Mouse (Mus musculus): Measurements from ENCODE around the gene Med13l. TPM values are rescaled to one million over a fixed set of nuclear protein-coding genes. Genes with fewer than 3 reads are reported as not detected.

The Med13l gene
- polyA plus RNA-seq, 1 experiment, result 10.7 TPM

- 91% methylated on average over 4 of the region's 4 CpGs for WGBS
- no peaks in the 10 kb centered on the region for H3K4me1 ChIP-seq (ENCODE audit: control insufficient read depth, insufficient read depth, low read length)
- no peaks in the 10 kb centered on the region for H3K27me3 ChIP-seq (replicated peaks; ENCODE audit: control insufficient read depth, insufficient read depth, low read length)
- H3K36me3 ChIP-seq (ENCODE audit: control insufficient read depth, insufficient read depth, low read length), result peaks cover 1% of the 10 kb centered on the region
- H3K4me3 ChIP-seq (ENCODE audit: insufficient read depth, low read depth, low read length), result no peak overlapping the region
- DNase-seq, result no peak
- no peak for TF ChIP-seq POLR2A (IDR thresholded peaks at IDR 0.05; ENCODE audit: low read depth, low read length)
- TF ChIP-seq CTCF (conservative IDR thresholded peaks at IDR 0.05; ENCODE audit: insufficient read depth, insufficient read length, low read depth, low read length), result no peak
- no peak overlapping the region for H3K27ac ChIP-seq (ENCODE audit: insufficient read depth, low read depth, low read length)
Observed at GRCm38 (mm10) chr5:118754191-118754759, 193.8 kb downstream of the Med13l start.

GRCm38 (mm10) chr5:118756078-118756477 is 195.6 kb downstream of the Med13l start:
- H3K36me3 ChIP-seq (ENCODE audit: control insufficient read depth, insufficient read depth, low read length), result no peaks in the 10 kb centered on the region; the same call in none of the 2 replicates
- H3K27me3 ChIP-seq (replicated peaks; ENCODE audit: control insufficient read depth, insufficient read depth, low read length), result no peaks in the 10 kb centered on the region
- 53% methylated on average over 2 of the region's 2 CpGs for WGBS
- DNase-seq, result peak; percentile 13
- no peaks in the 10 kb centered on the region for H3K4me1 ChIP-seq (ENCODE audit: control insufficient read depth, insufficient read depth, low read length)
- no peak overlapping the region for H3K27ac ChIP-seq (ENCODE audit: insufficient read depth, low read depth, low read length)
- TF ChIP-seq CTCF (conservative IDR thresholded peaks at IDR 0.05; ENCODE audit: insufficient read depth, insufficient read length, low read depth, low read length), result no peak; the same call in 1 of the 2 replicates
- TF ChIP-seq POLR2A (IDR thresholded peaks at IDR 0.05; ENCODE audit: low read depth, low read length), result no peak
- no peak overlapping the region for H3K4me3 ChIP-seq (ENCODE audit: insufficient read depth, low read depth, low read length)

- 57% methylated on average over 17 of the region's 17 CpGs for WGBS
- Histone ChIP-seq H3K27me3 (replicated peaks; ENCODE audit: control insufficient read depth, insufficient read depth, low read length) (no peaks in the 10 kb centered on the region), H3K27ac (ENCODE audit: insufficient read depth, low read depth, low read length) (no peak overlapping the region), H3K4me3 (ENCODE audit: insufficient read depth, low read depth, low read length) (no peak overlapping the region), H3K36me3 (ENCODE audit: control insufficient read depth, insufficient read depth, low read length) (no peaks in the 10 kb centered on the region; the same call in none of the 2 replicates), H3K4me1 (ENCODE audit: control insufficient read depth, insufficient read depth, low read length) (no peaks in the 10 kb centered on the region)
- no peak for TF ChIP-seq CTCF (conservative IDR thresholded peaks at IDR 0.05; ENCODE audit: insufficient read depth, insufficient read length, low read depth, low read length)
- no peak for TF ChIP-seq POLR2A (IDR thresholded peaks at IDR 0.05; ENCODE audit: low read depth, low read length)
- peak; percentile 77 for DNase-seq
Observed at GRCm38 (mm10) chr5:118757396-118758301, 197.2 kb downstream of the Med13l start.

- Histone ChIP-seq H3K27me3 (replicated peaks; ENCODE audit: control insufficient read depth, insufficient read depth, low read length) (no peaks in the 10 kb centered on the region), H3K36me3 (ENCODE audit: control insufficient read depth, insufficient read depth, low read length) (no peaks in the 10 kb centered on the region; the same call in none of the 2 replicates), H3K4me3 (ENCODE audit: insufficient read depth, low read depth, low read length) (no peak overlapping the region), H3K27ac (ENCODE audit: insufficient read depth, low read depth, low read length) (no peak overlapping the region), H3K4me1 (ENCODE audit: control insufficient read depth, insufficient read depth, low read length) (no peaks in the 10 kb centered on the region)
- TF ChIP-seq CTCF (conservative IDR thresholded peaks at IDR 0.05; ENCODE audit: insufficient read depth, insufficient read length, low read depth, low read length) (no peak), POLR2A (IDR thresholded peaks at IDR 0.05; ENCODE audit: low read depth, low read length) (no peak)
- no peak for DNase-seq
- 84% methylated on average over 10 of the region's 10 CpGs for WGBS
Observed at GRCm38 (mm10) chr5:118760986-118761385, 200.5 kb downstream of the Med13l start.

- DNase-seq, result no peak
- no peak overlapping the region for H3K4me3 ChIP-seq (ENCODE audit: insufficient read depth, low read depth, low read length)
- 81% methylated on average over 18 of the region's 18 CpGs for WGBS
- H3K27me3 ChIP-seq (replicated peaks; ENCODE audit: control insufficient read depth, insufficient read depth, low read length), result no peaks in the 10 kb centered on the region
- no peaks in the 10 kb centered on the region for H3K4me1 ChIP-seq (ENCODE audit: control insufficient read depth, insufficient read depth, low read length)
- no peak for TF ChIP-seq POLR2A (IDR thresholded peaks at IDR 0.05; ENCODE audit: low read depth, low read length)
- no peak for TF ChIP-seq CTCF (conservative IDR thresholded peaks at IDR 0.05; ENCODE audit: insufficient read depth, insufficient read length, low read depth, low read length)
- H3K27ac ChIP-seq (ENCODE audit: insufficient read depth, low read depth, low read length), result no peak overlapping the region
- no peaks in the 10 kb centered on the region; the same call in none of the 2 replicates for H3K36me3 ChIP-seq (ENCODE audit: control insufficient read depth, insufficient read depth, low read length)
Observed at GRCm38 (mm10) chr5:118762499-118763185, 202.2 kb downstream of the Med13l start.

GRCm38 (mm10) chr5:118763353-118763752 is 202.9 kb downstream of the Med13l start:
- TF ChIP-seq CTCF (conservative IDR thresholded peaks at IDR 0.05; ENCODE audit: insufficient read depth, insufficient read length, low read depth, low read length) (peak; percentile 49; the same call in 1 of the 2 replicates), POLR2A (IDR thresholded peaks at IDR 0.05; ENCODE audit: low read depth, low read length) (no peak)
- Histone ChIP-seq H3K4me1 (ENCODE audit: control insufficient read depth, insufficient read depth, low read length) (no peaks in the 10 kb centered on the region), H3K36me3 (ENCODE audit: control insufficient read depth, insufficient read depth, low read length) (no peaks in the 10 kb centered on the region; the same call in none of the 2 replicates), H3K27ac (ENCODE audit: insufficient read depth, low read depth, low read length) (no peak overlapping the region), H3K4me3 (ENCODE audit: insufficient read depth, low read depth, low read length) (no peak overlapping the region), H3K27me3 (replicated peaks; ENCODE audit: control insufficient read depth, insufficient read depth, low read length) (no peaks in the 10 kb centered on the region)
- WGBS, result 71% methylated on average over 5 of the region's 5 CpGs
- DNase-seq, result peak; percentile 37
